Mouse (Mus musculus) embryonic fibroblast, embryonic 13.5 days (primary cell): ENCODE measurements at regions not wholly inside any gene's neighbourhood (a gene's known extent, or its start where the extent isn't known, plus 50 kb on each side); places are given as distances from the start of the nearest gene placed in this dataset.

Experiments used
- H3K27ac ChIP-seq: 2 replicates; pipeline ENCODE4 v1.5.1; 2012; ENCODE audit warnings: low read length, control low read depth, inconsistent platforms; ENCODE audit not compliant: insufficient read depth
- H3K4me1 ChIP-seq: 2 replicates; pipeline ENCODE4 v1.6.1; 2011; ENCODE audit warnings: low read length; ENCODE audit not compliant: control insufficient read depth, insufficient read depth
- H3K4me3 ChIP-seq: 2 replicates; pipeline ENCODE4 v1.5.1; 2011; ENCODE audit warnings: mild to moderate bottlenecking, control low read depth, low read length; ENCODE audit not compliant: insufficient read depth
- CTCF ChIP-seq: IDR thresholded peaks from 2 replicates; pipeline ENCODE4 v1.5.1; 2011; ENCODE audit warnings: mild to moderate bottlenecking, control low read depth, low read length, moderate library complexity, borderline replicate concordance; ENCODE audit not compliant: insufficient read depth
- POLR2A ChIP-seq: IDR thresholded peaks from 2 replicates; pipeline ENCODE4 v1.6.1; 2011; ENCODE audit warnings: low read depth, mild to moderate bottlenecking, control low read depth, low read length, moderate library complexity

DNA sequence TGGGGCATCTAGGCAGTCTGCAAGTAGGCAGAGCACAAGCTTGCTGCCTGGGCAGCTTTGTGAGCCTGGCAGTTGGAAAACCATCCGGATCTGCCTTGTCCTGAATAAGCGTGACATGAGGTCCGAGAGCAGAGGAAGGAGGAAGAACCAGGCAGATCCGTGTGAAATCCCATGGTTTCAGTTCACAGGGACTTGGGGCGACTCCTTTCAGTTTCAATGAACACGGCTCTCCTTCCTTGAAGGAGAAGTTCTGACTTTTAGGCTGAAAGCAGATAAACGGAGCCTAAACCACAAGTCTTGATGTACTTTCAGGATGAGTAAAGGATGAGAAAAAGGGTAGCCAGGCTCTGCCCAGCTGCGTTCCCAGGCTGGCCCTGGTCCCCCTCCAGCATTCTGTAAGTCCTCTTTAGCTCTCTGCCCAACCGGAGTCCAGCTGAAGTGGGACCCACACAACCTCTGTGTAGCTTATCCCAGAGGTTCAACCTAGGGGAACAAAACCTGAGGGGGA is 248.2 kb downstream of the Clic5 start:
- TF ChIP-seq CTCF, result no peak
- no peak for TF ChIP-seq POLR2A
- Histone ChIP-seq H3K4me3 (no peak overlapping the region), H3K4me1 (no peaks in the 10 kb centered on the region), H3K27ac (no peak overlapping the region)

- TF ChIP-seq POLR2A (no peak), CTCF (no peak)
- Histone ChIP-seq H3K4me3 (no peak overlapping the region), H3K4me1 (no peaks in the 10 kb centered on the region), H3K27ac (no peak overlapping the region)
Observed at GRCm38 (mm10) chr17:44438526-44438925, 250.1 kb downstream of the Clic5 start.

DNA sequence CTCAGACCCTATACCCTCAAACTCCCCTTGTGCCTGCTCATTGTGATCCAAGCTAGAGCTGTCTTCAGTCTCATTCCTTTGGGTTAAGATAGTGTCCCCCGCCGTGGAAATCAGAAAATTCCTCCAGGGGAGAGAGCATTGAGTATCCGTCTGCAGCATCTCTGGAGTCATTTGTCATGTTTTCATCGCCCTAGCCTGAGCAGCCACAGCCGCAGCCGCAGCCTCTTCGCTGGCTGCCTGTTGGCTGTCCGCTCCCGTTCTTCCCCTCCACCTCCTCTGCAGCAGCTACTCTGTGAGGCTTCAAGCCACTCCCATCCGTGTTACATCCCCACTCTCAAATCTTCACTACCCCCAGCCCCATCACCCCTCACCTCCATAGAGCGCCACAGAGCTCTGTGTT is 255.1 kb downstream of the Clic5 start:
- no peaks in the 10 kb centered on the region for H3K4me1 ChIP-seq
- H3K27ac ChIP-seq, result no peak overlapping the region
- TF ChIP-seq POLR2A (no peak), CTCF (no peak)
- H3K4me3 ChIP-seq, result no peak overlapping the region

GRCm38 (mm10) chr17:44445361-44445760 is 257.0 kb downstream of the Clic5 start:
- Histone ChIP-seq H3K27ac (no peak overlapping the region), H3K4me1 (no peaks in the 10 kb centered on the region), H3K4me3 (no peak overlapping the region)
- TF ChIP-seq POLR2A (no peak), CTCF (no peak)
